Mouse (Mus musculus): Measurements from ENCODE around the gene Psrc1.

GRCm38 (mm10) chr3:108409656-108410358 lies 26.2 kb downstream of the Psrc1 start:
- no peak for TF ChIP-seq CTCF (IDR thresholded peaks at IDR 0.05; ENCODE audit: low read depth)
- TF ChIP-seq EP300 (optimal IDR thresholded peaks at IDR 0.05): no peak

All from stomach, postnatal 0 days (tissue).